Mouse (Mus musculus) c-Kit-positive CD71-positive TER-119-positive erythroid progenitor cells, embryonic 14.5 days (primary cell): Measurements from ENCODE around the gene Slco3a1.

Experiments
- DNase-seq: peaks from one replicate; pipeline ENCODE4 v3.0.0-alpha.2; 2013; ENCODE audit warnings: low spot score

Gene Slco3a1

DNA sequence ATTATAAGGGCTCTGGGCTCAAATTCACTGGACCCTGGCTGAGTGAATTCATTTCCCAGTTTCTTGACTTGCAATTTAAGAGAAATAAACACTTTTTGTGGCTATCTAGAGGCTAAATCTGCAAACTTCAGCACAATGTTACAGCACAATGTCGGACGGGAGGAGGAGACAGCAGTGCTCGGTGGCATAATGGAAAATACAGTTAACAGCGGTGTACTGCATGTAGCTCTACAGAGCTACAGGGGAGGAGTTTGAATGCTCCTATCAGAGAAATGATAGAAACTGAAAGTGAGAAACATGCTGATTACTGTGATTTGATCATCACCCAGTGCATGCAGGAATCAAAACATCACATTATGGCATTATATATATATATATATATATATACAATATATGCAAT, 68.5 kb downstream of the Slco3a1 start:
- DNase-seq = no peak

DNA sequence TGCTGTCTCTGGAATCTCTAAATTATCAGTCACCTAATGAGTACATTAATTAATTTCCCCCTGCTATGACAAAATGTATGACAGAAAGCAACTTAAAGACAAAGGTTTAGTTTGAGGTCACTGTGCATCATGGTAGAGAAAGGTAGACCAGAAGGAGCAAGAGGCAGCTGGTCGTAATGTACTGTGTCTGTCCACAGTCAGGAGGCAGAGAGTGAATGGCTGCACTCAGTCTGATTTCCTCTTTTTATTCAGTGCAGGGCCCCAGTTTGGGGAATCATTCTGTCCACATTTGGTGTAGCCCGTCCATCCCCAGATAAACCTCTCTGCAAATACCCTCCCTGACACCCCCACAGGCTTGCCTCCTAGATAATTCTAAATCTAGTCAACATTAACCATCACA, 68.9 kb downstream of the Slco3a1 start:
- no peak for DNase-seq

DNA sequence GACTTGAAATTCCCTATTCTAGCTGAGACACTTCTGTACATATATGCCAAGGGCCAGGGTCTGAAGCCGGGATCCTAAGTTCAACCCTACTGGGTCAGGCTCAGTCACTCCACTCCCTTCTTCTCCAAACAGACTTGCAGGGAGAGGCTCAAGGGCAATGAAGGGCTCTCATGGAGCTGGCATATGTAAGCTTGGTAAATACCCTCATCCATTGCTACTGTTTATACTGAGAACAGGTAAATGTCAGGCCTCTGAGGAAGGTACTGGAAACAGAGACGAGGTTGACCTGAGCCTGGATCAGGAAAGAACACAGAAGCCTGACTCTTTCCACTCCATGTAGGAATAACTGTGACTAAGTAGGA, 70.6 kb downstream of the Slco3a1 start:
- DNase-seq = no peak

DNA sequence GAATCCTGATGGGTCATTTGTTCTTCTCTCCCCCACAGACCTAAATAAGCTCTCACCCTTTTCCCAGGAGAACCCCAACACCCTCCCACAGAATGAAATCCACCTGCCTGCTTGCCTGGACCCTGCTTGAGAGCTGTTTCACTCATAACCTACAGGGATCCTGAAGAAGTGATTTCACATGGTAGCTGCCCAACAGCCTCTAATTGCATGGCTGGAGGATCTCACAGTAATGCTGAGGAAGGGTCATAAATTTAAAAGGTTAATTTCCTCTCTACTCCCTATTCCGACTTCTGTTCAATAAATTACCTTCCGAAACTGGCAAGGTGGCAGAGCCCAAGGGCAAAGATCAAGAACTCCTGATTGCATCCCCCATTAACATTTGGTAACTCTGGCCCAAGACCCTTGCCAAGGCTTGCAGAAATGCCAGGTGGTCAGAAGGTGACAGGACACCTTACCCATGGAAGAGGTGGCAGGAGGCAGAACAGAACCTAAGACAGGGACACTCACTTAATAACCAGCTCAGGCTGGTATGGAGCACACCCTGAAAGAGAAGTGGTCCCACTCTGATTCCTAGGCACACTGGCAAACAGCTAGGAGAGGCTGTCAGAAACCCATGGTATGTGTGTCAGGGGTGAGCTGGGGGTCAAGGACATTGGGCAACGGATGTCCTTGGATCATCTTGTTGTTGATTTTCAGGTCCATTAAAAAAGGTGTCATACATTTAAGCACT, 71.1 kb downstream of the Slco3a1 start:
- DNase-seq = no peak

DNA sequence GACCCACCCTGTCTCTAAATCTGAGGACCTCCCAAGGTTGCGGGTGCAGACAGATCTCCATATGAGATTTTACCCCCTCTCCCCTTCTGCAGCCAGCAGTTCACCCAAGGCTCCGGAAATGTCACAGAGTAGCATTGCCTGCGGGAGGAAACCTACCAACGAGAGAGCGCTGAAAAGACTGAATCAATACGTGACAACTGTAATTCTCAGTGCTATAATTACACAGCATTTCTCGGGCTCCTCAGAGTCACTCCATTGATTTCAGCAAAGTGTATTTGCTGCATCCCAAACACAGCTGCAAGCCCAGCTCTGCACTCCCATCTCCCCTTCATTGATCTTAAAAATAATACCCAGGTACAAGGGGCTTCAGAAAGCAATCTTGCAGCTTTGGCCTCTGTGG, 82.8 kb downstream of the Slco3a1 start:
- no peak for DNase-seq

DNA sequence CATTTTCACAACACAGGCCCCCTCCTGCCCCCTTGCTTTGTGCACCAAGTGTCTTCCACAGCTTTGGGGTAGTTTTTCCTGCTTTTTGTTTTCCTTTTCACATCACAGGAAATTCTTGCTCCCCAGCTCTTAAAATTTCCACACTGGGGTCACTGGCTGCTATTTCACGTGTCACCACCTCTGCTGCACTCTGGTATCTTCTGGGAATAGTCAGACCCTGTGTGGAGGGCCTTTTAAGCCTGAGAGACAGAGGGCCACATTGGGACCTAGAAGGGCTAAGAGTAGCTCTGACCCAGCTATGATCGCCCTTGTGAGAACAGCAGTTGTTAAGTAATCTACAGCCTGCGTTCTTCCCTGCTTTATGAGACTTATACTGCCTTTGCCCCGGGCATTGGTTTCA, 87.7 kb downstream of the Slco3a1 start:
- DNase-seq = no peak

DNA sequence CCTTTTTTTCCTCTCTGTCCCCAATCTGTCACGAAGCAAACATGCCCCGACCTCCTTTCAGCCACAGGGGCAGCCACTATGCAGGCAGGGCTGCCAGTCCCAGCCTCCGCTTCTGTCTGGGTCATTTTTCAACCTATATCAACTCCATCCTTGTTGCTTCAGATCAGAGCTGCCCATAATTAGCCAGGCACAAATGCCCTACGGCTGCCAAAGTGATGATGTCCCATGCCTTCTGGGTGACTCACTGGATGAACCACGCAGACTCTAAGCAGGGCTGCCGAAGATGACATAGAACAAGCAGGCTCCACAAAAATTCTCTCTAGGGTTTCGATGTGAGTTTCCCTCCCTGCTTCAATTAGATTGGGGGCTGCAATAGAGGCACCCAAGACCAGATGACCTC, 89.9 kb downstream of the Slco3a1 start:
- DNase-seq = no peak

DNA sequence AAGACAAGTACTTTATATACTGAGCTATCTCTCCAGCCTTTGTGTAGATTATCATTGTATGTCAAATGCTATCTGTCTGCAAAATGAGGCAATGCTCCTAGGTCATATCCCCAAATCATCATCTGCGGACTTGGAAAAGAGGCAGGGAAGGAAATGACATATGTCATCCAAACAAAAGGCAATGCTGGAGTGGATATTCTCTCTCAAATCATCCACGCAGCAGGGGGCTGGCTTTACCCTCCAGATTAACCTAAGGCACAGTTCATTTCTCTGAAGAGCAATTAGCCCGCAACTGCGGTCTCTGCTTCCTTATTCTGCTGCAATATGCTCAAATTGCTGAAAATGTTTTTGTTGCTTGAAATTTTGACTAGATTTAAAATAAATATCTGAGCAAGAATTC, 92.1 kb downstream of the Slco3a1 start:
- DNase-seq = no peak

DNA sequence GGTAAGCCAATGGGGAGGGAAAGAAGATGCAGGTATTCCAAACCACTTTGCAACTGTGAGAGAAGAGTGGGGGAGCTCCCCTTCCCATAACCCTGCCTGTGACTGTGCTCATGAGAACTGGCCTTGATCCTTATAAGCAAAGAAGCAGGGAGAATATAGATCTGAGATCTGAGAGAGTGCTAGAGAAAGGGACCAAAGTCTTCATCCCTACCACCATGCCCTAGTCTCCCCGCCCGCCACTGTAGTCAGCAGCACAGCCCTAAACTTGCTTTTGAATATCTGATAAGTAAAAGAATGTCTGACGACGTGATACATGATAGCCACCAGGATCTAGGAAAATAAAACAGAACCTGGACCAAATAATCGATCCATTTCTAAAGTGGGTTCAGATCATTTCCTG, 92.8 kb downstream of the Slco3a1 start:
- DNase-seq = no peak

DNA sequence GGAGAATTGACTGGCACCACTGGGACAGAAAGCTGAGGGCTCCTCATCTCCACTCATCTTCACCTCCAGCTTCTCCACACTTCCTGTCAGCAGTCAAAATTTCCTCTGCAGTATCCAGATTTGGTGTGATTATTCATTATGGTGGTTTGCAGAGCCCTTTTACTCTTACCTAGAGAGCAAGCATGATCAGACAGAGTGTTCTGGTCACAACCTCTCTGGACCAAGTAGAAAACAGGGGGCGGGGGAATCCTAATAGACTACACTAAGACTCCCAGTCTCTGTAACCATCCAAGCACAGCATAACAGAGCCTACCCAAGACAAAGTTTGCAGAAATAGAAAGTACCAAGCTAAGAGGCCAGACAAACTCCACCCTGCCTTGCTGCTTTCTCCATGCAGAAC, 93.4 kb downstream of the Slco3a1 start:
- DNase-seq = no peak

DNA sequence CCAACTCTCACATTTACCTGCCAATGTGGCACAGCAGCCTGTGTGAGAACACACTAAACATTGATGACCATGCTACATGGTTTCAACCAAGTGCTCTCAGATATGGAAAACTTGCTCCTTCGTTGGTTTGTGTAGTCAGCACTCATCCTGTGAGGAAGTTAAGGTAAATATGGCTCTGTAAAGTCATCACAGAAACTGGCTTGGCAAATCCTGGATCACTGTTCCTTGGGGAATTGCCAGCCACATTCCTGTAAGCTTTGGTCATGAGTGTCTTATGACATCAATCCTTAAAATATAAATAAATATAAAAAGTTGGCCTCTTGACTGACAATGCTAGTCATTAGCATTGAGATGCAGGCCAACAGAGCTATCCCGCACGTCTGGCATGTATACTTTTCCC, 94.8 kb downstream of the Slco3a1 start:
- DNase-seq = no peak

DNA sequence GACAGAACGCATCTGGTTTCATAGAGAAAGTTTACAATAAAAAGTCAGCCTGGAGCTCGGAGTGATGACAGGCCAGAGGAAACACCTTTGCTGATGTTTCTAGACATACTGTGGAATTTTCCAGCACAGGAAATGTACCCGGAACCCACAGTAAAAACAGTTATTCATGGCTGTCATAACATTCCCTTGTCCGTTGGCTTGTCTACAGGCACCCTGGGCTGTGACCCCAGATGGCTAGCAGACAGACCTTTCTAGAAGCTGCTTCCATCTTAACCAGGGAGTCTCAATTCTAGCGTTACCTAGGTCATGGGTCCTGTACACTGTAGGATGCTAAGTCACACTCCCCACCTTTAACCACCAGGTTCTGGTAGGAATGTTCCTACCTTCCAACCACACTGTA, 95.3 kb downstream of the Slco3a1 start:
- no peak for DNase-seq

DNA sequence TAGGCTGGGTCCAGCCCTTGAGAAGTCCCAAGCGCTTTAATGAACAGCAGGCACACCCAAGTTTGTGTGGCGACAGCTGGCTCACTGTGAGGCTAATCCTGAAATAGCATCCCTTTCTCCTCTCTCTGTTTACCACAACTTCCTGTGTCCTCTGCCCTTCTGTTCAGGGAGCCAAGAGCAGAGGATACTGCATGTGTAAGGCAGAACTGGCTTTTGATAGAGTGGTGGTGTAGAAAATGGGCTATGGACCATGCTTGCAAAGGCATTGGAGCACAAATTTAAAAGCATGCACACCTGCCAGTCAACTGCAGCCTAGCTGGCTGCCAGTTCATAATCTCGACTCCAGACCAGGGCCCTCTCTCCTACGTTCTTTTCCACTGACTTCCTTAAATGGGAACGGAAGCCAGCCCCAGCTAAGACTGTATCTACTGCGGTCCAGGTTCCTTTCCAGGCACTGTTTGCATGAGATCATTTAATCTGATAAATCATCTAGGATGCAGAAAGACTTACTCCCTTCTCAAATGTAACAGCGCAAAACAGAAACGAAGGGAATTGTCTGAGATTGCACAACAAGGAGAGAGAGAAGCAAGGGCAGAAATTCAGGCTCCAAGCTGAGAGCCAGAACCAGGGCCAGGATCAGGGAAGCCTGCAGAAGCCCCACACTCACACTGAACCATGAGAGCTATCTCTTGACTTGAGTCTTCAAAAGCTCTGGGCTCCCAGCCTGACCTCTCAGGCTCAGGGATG, 95.9 kb downstream of the Slco3a1 start:
- no peak for DNase-seq

DNA sequence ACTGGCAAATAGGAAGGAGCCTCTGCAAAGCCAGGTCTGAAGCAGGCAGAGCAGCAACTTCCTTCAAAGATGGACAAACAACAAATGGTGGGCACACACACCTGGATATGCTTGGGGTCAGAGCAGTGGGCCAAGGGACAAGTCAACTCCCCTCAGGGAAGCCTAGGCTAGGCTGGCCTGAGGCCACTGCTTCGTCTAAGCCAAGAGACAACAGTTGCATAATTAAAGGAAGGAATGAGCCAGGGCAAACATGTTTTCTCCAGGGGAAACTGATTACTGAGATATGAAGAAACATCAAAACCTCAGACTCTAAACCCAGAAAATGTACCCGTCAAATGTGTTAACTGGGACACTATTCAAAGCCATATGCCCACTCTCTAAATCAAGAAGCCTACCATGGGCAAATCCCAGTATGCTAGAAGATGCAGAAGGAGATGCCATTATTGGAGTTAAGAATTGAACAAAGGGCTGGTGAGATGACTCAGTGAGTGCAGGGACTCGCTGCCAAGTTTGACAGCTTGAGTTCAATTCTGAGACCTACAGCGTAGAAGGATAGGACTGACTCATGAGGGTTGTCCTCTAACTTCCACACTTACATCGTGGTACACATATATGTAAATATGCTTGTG, 97.1 kb downstream of the Slco3a1 start:
- no peak for DNase-seq

DNA sequence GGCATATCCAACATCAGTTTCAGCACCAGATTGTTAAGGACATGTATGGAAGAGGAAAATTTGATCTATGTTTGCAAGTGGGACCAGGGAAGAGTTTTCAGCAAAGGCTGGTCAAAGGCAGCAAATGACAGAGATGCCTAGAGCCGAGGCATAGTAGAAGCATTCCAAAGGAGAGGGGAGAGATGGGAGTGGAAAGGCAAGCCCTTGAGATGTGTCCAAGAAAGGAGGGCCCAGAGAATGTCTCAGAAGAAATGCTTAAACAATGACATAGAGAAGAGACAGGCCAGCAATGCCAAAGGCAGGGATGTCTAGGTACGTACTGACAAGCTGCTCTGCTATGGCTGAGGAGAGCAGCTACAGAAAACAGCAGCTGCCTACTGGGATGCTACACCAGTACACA, 97.8 kb downstream of the Slco3a1 start:
- DNase-seq = no peak

DNA sequence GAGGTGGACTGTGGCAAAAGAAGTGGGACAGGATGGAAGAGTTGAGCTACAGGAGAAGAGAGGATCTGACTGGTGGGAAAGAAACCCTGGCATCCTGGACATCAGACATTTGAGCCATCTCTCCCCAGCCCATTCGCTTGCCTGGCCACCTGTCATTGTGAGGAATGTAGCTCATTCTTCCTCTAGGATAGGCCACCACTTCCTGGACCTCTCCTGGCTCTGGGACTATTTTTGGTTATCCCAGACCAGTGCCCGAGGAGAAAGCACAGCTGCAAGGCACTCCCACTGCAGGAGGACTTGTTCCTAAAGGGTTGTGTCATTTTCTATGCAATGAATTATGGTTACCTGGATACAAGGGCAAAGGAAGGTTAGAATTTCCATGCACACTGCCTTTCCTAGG, 103.5 kb downstream of the Slco3a1 start:
- no peak for DNase-seq

DNA sequence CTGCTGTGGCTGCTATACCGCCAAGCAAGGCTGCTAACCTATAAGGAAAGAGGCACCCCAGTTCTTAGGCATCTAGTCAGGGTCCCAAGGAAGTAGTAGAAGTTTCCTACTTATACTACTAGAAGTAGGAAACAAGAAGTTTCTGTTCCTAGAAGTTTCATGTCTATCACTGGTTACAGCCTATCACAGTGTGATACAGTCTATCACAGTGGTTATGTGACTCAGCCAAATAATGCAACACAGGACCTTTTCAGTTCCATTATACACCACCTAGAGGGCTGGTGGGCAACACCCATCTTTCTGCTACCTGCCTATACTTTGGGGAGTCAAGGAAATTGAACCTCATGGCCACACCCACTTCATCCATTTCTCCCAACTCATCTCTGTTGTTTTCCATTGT, 104.8 kb downstream of the Slco3a1 start:
- DNase-seq = no peak

DNA sequence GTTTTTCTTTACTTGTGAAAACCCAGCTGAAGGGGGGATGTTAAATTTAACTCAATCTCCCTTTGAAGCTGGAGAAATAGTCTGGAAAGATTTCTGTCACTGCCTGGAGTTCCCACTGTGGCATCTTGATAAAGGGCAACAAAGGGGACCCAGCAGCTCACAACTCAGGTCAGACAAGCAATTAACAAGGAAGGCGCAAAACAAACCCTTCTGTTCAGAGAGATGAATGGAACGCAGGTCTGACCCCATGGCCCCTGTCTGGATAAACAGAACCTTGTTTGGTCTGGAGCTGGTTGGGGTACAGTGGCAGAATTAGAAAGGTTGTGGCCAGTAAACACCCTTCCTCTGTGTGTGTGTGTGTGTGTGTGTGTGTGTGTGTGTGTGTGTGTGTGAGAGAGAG, 106.8 kb downstream of the Slco3a1 start:
- DNase-seq = no peak

DNA sequence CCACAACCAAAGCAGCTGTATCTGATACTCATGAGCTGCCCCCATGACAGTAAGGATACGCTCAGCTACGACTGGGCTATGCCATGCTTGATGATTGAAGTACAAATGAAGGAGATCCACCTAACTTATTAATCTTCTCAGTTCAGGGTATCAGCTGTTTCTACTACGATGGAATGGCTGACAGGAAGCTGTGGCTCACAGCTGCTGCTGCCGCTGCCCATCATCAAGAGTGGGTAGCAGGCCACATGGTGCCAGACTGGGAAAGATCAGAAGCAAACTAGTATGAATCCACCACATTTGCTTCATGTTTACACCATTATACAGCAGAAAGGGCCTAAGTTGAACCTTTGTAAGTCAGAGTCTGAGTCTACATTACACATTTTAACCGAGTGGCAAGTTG, 109.4 kb downstream of the Slco3a1 start:
- no peak for DNase-seq

DNA sequence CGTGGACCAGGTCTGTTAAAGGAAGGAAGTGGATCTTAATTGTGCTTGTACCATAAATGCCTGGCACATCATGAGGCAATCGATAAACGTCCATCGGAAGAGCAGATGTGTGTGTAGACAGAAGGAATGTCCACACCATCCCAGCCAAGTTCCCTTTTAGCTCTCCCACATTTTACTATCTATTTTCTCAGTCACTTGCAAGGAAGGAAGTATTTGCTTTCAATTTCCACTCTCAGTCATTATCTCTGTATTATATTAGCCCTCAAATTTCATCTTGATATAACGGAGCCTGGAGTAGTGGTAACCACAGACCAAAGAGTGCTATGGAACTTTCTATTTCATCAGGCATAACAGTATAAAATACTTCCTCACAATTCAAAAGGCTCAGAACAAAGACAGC, 112.2 kb downstream of the Slco3a1 start:
- DNase-seq = no peak

DNA sequence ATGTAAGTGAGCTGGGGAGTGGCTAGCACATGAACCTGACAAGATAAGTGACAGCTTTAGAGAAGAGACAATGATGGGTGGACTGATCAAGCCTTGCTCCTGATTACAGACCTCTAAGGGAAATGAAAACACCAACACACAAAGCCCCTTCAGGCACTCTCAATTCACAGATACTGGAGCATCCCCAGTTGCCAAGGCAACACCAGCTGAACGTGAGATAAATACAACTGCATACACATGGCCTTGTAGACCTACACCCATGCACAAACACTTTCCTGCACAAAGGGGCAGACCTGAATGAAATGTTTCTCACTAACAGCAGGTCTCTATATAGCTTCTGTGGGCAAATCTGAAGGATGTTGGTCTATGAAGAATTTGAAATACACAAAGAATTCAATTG, 117.0 kb downstream of the Slco3a1 start:
- no peak for DNase-seq

DNA sequence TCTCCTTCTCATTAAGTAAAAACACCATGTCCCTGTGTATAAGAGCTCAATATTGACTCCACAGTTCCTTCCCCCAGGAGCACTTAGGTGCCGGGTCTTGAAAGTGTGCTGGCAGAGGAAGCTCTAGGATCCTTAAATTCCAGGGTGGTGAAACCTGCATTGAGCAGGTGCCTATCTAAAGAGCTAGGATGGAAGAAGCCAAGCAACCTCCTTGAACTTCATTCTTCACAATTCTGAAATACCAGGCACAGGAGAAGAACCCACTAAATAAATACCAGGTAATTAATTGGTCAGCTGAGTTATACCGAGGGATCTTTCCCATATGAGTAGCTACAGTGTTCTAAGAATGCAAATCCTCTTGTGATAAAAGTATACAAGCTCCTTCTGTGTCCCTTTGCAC, 117.9 kb downstream of the Slco3a1 start:
- no peak for DNase-seq

DNA sequence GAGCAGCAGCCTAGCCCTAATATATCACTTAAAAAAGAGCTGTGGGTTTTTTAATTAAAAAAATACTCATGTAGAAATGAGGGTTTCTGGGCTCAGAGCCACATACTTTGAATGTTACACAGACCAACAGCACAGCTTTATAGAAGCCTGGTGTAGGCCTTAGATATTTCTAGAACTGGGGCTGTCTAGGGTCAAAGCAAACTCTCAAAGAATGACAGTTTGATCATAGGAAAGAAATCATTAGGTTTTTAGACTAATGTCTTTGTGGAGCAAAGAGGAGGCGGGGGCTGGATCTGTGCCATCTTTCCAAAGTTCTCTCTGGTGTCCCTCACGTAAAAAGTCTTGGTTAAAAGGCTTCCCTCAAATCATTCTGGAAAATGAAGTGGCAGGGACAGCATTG, 121.6 kb downstream of the Slco3a1 start:
- no peak for DNase-seq

DNA sequence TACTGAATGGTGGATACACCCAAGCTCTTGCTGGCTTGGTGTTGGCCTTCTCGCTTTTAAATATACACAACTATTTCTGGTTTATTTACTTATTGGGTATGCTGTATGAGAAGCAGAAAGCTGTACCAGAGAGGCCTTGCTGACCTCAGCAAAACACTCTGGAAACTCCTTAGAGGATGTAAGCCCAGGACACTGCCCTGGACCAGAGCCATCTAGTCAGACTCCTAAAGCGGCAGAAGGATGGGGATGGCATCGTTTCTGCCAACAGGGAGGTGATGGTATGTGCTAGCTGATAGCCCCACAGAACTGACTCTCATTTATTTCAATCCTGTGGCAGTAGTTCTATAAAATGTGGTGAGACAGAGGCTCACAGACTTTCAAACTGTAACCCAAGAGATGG, 125.3 kb downstream of the Slco3a1 start:
- DNase-seq = no peak
